Mouse (Mus musculus) heart, postnatal 0 days (tissue): ENCODE results near the gene Lbhd2. TPM values are rescaled to one million over a fixed set of nuclear protein-coding genes. Genes with fewer than 3 reads are reported as not detected.
A peak's percentile ranks its signal among the peaks of the same experiment; 100 is the strongest.

Experiments
- ATAC-seq: fragments of 200-750 bp; cut with Nextera tagmentation; 2 replicates; pipeline ENCODE4 v1.8.0; 2017; ENCODE audit warnings: low read depth, moderate number of reproducible peaks, moderate library complexity; ENCODE audit not compliant: insufficient read depth
- DNase-seq: peaks from one replicate; pipeline ENCODE4 v3.0.0-alpha.2; 2016; ENCODE audit warnings: low spot score
- H3K27ac ChIP-seq: fragments of 300-500 bp; sonication (generic); 2 replicates; pipeline ENCODE4 v1.5.1; 2014; ENCODE audit warnings: low read depth, mild to moderate bottlenecking
- H3K27me3 ChIP-seq: fragments of 300-500 bp; sonication (generic); 2 replicates; pipeline ENCODE4 v1.6.1; 2014; ENCODE audit warnings: low read length, mixed read lengths; ENCODE audit not compliant: control insufficient read depth, insufficient read depth
- H3K36me3 ChIP-seq: fragments of 300-500 bp; sonication (generic); replicated peaks from 2 replicates; pipeline ENCODE4 v1.6.1; 2014; ENCODE audit warnings: low read length, mixed read lengths; ENCODE audit not compliant: control insufficient read depth, insufficient read depth
- H3K4me1 ChIP-seq: fragments of 300-500 bp; sonication (generic); 2 replicates; pipeline ENCODE4 v1.6.1; 2014; ENCODE audit warnings: antibody characterized with exemption; ENCODE audit not compliant: control insufficient read depth, insufficient read depth
- H3K4me2 ChIP-seq: fragments of 300-500 bp; sonication (generic); 2 replicates; pipeline ENCODE4 v1.6.1; 2014; ENCODE audit warnings: low read depth, mild to moderate bottlenecking, low read length, moderate library complexity
- H3K4me3 ChIP-seq: fragments of 300-500 bp; sonication (generic); 2 replicates; pipeline ENCODE4 v1.5.1; 2014; ENCODE audit warnings: low read depth, low read length
- H3K9ac ChIP-seq: fragments of 300-500 bp; sonication (generic); replicated peaks from 2 replicates; pipeline ENCODE4 v1.6.1; 2014; ENCODE audit warnings: low read depth, low read length, mixed read lengths
- H3K9me3 ChIP-seq: fragments of 300-500 bp; sonication (generic); replicated peaks from 2 replicates; pipeline ENCODE4 v1.6.1; 2016; ENCODE audit warnings: low read length; ENCODE audit not compliant: control insufficient read depth
- CTCF ChIP-seq: IDR thresholded peaks from 2 replicates; pipeline ENCODE4 v1.5.1; 2016; ENCODE audit warnings: antibody characterized with exemption, control low read depth, low read depth
- EP300 ChIP-seq: IDR thresholded peaks from 2 replicates; pipeline ENCODE4 v1.6.1; 2016; ENCODE audit warnings: antibody characterized with exemption, low read depth
- WGBS: fragments of 180-500 bp; shearing (Covaris S2); extraction: QIAGEN DNeasy Blood & Tissue Kit; methylation state at CpG from one replicate; pipeline ENCODE4 v1.1.7; 2014; 5-methylcytosine and 5-hydroxymethylcytosine counted together
- polyA plus RNA-seq: library from polyadenylated mRNA; unstranded; fragments of >200 nt; fragmentation: Nextera tagmentation; extraction: Ambion mirVana; gene quantifications from 2 replicates; pipeline ENCODE4 v1.2.1, GENCODE M21; 2015
- total RNA-seq: library from RNA; depleted of rRNA; stranded (reverse); fragments of >200 nt; gene quantifications from 2 replicates; pipeline ENCODE4 v1.2.3, GENCODE M21; 2014; ENCODE audit warnings: low replicate concordance

Lbhd2 gene
- total and polyA plus RNA-seq, 2 experiments from 2014 or later = not detected

DNA sequence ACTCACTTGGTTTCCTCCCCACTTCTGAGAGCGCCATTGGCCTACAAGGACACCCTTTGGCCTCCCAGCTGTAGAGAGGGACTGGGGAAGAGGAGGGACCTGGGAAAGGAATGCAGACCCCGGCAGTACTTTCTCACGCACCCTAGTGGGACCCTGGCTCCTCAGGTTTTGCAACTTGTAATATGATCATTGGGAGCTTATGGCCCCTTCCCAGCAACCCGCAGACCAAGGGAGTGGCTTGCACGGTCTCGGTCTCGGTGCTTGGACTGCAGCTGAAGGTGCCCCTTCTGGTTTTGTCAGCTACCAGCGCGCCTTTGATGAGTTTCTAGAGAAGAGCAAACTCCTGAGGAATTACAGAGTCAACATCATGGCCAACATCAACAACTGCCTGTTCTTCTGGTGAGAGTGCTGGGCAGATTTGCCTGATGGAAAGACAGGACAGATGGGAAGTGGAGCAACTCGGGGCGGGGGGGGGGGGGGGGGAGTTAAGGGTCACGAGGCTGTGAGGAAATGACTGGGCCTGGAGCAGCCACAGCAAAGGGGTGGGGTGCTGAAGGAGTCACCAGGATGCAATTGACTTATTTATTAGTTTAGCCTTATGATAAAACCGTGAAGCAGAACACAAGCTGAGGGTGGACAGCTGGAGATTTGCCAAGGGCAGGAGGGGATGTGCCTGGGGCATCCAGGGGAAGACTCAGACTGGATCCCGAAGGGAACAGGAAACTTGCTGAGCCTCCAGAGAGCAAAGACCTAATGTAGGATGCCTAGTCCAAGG lies 42.5 kb downstream of the Lbhd2 start:
- no peak for DNase-seq
- H3K27ac ChIP-seq = no peak overlapping the region
- H3K4me3 ChIP-seq = no peak overlapping the region
- ATAC-seq = no peak
- no peaks in the 10 kb centered on the region for H3K36me3 ChIP-seq
- peaks cover 68% of the 10 kb centered on the region for H3K27me3 ChIP-seq
- TF ChIP-seq CTCF = no peak
- TF ChIP-seq EP300 = no peak
- H3K4me2 ChIP-seq = no peak overlapping the region
- peaks cover 12% of the 10 kb centered on the region for H3K4me1 ChIP-seq
- H3K9me3 ChIP-seq = no peaks in the 10 kb centered on the region
- 45% methylated on average over 12 of the region's 14 CpGs for WGBS
- no peak overlapping the region for H3K9ac ChIP-seq

DNA sequence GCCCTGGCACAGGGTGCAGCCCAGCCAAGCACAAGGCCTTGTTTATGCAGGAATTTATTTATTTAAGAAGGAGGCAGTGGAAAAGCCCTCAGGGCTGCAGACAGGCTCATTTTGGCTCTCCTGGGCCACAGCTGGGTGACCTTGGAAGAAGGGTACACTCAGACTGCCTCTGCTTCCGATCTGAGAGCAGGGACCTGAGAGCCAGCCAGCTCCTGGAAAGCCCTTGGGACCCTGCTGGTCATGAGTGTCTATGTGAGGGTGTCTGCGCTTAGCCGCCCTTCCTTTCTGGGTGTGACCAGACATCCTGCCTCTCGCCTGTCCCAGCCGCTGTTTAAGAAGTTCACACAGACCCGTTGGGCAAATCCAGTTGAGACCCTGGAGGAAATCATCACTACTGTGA lies 43.8 kb downstream of the Lbhd2 start:
- no peaks in the 10 kb centered on the region for H3K36me3 ChIP-seq
- peaks cover 15% of the 10 kb centered on the region for H3K4me1 ChIP-seq
- TF ChIP-seq EP300 (no peak), CTCF (no peak)
- no peak overlapping the region for H3K27ac ChIP-seq
- H3K27me3 ChIP-seq = peaks cover 56% of the 10 kb centered on the region
- no peak overlapping the region for H3K9ac ChIP-seq
- no peak overlapping the region for H3K4me2 ChIP-seq
- ATAC-seq (peak; percentile 35), DNase-seq (no peak)
- H3K9me3 ChIP-seq = no peaks in the 10 kb centered on the region
- H3K4me3 ChIP-seq = no peak overlapping the region
- WGBS = 31% methylated on average over 6 of the region's 6 CpGs

DNA sequence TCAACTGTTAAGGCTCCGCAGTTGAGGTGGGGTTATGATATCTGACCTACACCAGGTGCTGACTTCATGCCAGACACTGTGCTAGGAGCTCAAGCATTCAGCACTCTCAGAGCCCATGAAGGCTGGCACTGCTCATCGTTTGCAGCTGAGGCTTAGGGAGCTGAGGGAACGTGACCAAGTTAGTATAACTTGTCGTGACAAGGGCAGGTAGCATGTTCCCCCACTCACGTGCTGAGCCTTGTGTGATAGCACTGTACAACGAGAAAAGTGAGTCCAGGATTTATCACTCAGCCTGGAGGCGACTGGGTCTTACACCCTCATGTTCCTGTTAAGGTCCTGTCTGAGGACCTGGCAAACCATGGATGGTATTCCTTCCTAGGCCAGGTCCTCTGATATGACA lies 45.0 kb downstream of the Lbhd2 start:
- TF ChIP-seq CTCF (no peak), EP300 (no peak)
- Histone ChIP-seq H3K4me1 (peaks cover 21% of the 10 kb centered on the region), H3K27me3 (peaks cover 48% of the 10 kb centered on the region)

DNA sequence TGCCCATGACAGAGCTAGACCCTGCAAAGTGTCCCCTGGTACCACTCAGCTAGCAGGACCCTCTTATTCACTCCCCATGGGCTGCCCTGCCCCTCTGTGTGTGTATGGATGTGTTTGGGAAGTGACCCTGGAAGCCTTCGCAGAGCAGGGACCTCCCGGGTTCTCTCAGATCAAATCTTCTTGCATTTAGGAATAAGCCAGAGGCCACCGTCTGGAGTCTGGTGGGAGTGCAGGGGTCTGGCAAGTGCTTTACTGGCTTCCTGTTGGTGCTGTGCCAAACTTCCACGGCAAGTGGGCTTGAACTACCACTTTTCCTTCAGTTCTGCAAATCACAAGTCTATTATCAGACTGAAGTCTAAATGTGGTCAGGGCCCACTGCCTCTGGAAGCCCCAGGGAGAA lies 47.4 kb downstream of the Lbhd2 start:
- ATAC-seq = no peak
- Histone ChIP-seq H3K36me3 (no peaks in the 10 kb centered on the region), H3K4me1 (peaks cover 21% of the 10 kb centered on the region), H3K9ac (no peak overlapping the region), H3K27me3 (peaks cover 23% of the 10 kb centered on the region), H3K4me2 (no peak overlapping the region), H3K9me3 (no peaks in the 10 kb centered on the region), H3K4me3 (no peak overlapping the region), H3K27ac (no peak overlapping the region)
- no peak for DNase-seq
- 30% methylated on average over 4 of the region's 4 CpGs for WGBS
- TF ChIP-seq CTCF (no peak), EP300 (no peak)

More for the DNA sequence above, 45.0 kb downstream of the Lbhd2 start:
- Histone ChIP-seq H3K9ac (no peak overlapping the region), H3K4me3 (no peak overlapping the region), H3K9me3 (no peaks in the 10 kb centered on the region), H3K36me3 (no peaks in the 10 kb centered on the region), H3K4me2 (no peak overlapping the region), H3K27ac (no peak overlapping the region)
- 78% methylated on average over 7 of the region's 7 CpGs for WGBS
- ATAC-seq = no peak
- DNase-seq = no peak

DNA sequence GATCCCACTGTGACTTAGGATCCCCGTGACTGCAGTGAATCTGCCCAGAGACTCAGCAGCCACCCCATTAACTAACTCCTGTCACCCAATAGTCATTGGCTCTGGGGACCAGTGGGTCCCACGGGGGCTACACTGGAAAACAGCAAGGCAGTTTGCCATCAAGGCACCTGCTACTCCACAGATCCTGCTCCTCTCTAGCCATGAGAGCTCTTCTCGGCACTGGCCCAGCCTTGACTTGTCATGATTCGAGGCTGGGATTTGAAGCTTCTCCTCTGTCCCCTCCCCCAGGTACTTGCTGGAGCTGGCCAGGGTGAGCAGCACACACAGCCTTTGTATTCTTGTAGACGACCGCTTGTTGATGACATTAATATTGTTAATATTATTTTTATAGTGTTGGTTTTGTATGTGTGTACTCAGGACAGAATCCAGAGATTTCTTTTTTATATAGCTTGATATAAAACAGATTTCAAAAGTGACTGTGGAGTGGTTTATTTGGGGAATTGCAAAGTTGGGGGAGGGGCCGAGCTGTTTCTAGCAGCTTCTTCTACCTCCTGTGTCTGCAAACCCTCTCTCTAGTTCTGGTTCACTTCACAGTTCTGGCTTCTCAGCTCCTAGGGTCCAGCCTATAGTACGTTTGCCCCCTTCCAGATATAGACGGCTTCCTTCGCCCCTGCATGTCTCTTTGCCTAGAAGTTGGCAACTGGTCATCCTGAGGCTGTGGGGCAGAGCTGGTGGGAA lies 48.1 kb downstream of the Lbhd2 start:
- ATAC-seq (no peak), DNase-seq (no peak)
- Histone ChIP-seq H3K27ac (no peak overlapping the region), H3K9me3 (no peaks in the 10 kb centered on the region), H3K4me2 (no peak overlapping the region), H3K36me3 (no peaks in the 10 kb centered on the region), H3K9ac (no peak overlapping the region), H3K4me1 (peaks cover 19% of the 10 kb centered on the region), H3K27me3 (peaks cover 21% of the 10 kb centered on the region), H3K4me3 (no peak overlapping the region)
- WGBS = 61% methylated on average over 10 of the region's 10 CpGs
- TF ChIP-seq CTCF = no peak
- no peak for TF ChIP-seq EP300
